Comparison of ENCODE assay signal across 9 mouse cellular contexts in the genomic region with DNA sequence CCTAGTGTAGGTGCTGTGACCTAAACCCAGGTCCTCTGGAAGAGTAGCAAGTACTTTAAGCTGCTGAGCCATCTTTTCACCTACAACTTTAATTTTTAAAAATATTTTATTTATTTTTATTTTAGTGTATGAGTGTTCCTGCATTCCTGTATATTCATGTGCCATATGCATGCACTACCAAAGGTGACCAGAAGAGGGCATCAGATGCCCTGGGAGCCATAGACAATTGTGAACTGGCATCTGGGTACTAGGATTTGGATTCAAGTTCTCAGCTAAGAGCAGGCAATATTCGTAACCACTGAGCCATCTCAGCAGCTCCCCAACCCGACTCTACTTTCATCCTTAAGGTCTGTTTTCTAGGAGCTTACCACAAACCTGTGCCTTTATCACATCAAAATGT. TPM values are rescaled to one million over a fixed set of nuclear protein-coding genes. Genes with fewer than 3 reads are reported as not detected.
A peak's percentile ranks its signal among the peaks of the same experiment; 100 is the strongest.
DNase-seq lines count a peak whose midpoint lies in the region; ATAC-seq and TF ChIP-seq lines count a peak whose summit lies in the region.
"Had no signal": no experiment of that assay in that cellular context is flagged by ENCODE, and none has a peak within 500 bp of the region (broad histone marks: within the 10 kb centered on the region; RNA-seq: fewer than 3 reads in every experiment).

No protein-coding gene starts in this region.

- peaks cover 98% of the 10 kb centered on the region for H3K36me3 ChIP-seq in forebrain, postnatal 0 days (ENCODE audit: insufficient read depth)
- H3K36me3 ChIP-seq in forebrain, embryonic 16.5 days (ENCODE audit: control insufficient read depth, insufficient read depth), result peaks cover 62% of the 10 kb centered on the region
- peaks cover 97% of the 10 kb centered on the region for H3K36me3 ChIP-seq in neural tube, embryonic 15.5 days
- H3K36me3 ChIP-seq in heart, postnatal 0 days (replicated peaks; ENCODE audit: control insufficient read depth, insufficient read depth, low read length), result peaks cover 98% of the 10 kb centered on the region

- WGBS in forebrain, postnatal 0 days, result 83% methylated on average over 2 of the region's 2 CpGs
- 77% methylated on average over 2 of the region's 2 CpGs for whole genome bisulfite sequencing in forebrain, embryonic 16.5 days
- 88% methylated on average over 2 of the region's 2 CpGs for WGBS in neural tube, embryonic 15.5 days
- 71% methylated on average over 2 of the region's 2 CpGs for WGBS in heart, postnatal 0 days

- H3K4me3 ChIP-seq in forebrain, postnatal 0 days (ENCODE audit: low read depth, low read length), result no peak overlapping the region
- no peak overlapping the region for H3K4me3 ChIP-seq in forebrain, embryonic 16.5 days (replicated peaks; ENCODE audit: low read length)
- no peak overlapping the region for H3K4me3 ChIP-seq in neural tube, embryonic 15.5 days (replicated peaks)
- H3K4me3 ChIP-seq in heart, postnatal 0 days (ENCODE audit: low read depth, low read length), result no peak overlapping the region
- H3K4me3 ChIP-seq: limb, embryonic 12.5 days had no signal

- H3K9me3 ChIP-seq in forebrain, postnatal 0 days (ENCODE audit: low read length), result no peaks in the 10 kb centered on the region
- no peaks in the 10 kb centered on the region for H3K9me3 ChIP-seq in forebrain, embryonic 16.5 days (ENCODE audit: control insufficient read depth, low read length)
- no peaks in the 10 kb centered on the region for H3K9me3 ChIP-seq in neural tube, embryonic 15.5 days (replicated peaks)
- no peaks in the 10 kb centered on the region for H3K9me3 ChIP-seq in heart, postnatal 0 days (replicated peaks; ENCODE audit: control insufficient read depth, low read length)
- H3K9me3 ChIP-seq: limb, embryonic 12.5 days had no signal

- no peaks in the 10 kb centered on the region for H3K27me3 ChIP-seq in forebrain, postnatal 0 days (ENCODE audit: insufficient read depth, low read length)
- H3K27me3 ChIP-seq in forebrain, embryonic 16.5 days (replicated peaks; ENCODE audit: control insufficient read depth, insufficient read depth, low read length), result no peaks in the 10 kb centered on the region
- H3K27me3 ChIP-seq in neural tube, embryonic 15.5 days (replicated peaks), result no peaks in the 10 kb centered on the region
- no peaks in the 10 kb centered on the region for H3K27me3 ChIP-seq in heart, postnatal 0 days (ENCODE audit: control insufficient read depth, insufficient read depth, low read length)
- H3K27me3 ChIP-seq: limb, embryonic 12.5 days had no signal

- peak; percentile 63 for DNase-seq in forebrain, postnatal 0 days
- DNase-seq in neural tube, embryonic 10.5 days (ENCODE audit: extremely low spot score, low spot score), result peak; percentile 53
- DNase-seq in c-Kit-positive CD71-negative TER-119-negative erythroid progenitor cells, embryonic 14.5 days (ENCODE audit: low read depth), result peak; percentile 44
- DNase-seq in heart, postnatal 0 days (ENCODE audit: low spot score), result peak; percentile 14
- peak; percentile 10 to 16 for DNase-seq in lung, adult 18-20 months
- DNase-seq in spleen, postnatal 4 days (ENCODE audit: low spot score in 2 of 2), result peak; percentile 29 to 77

- ATAC-seq in forebrain, postnatal 0 days, result no peak
- ATAC-seq in forebrain, embryonic 16.5 days, result no peak
- ATAC-seq in neural tube, embryonic 15.5 days (ENCODE audit: low FRiP score), result no peak
- ATAC-seq in heart, postnatal 0 days (ENCODE audit: insufficient read depth, low read depth), result no peak

- TF ChIP-seq EP300 in heart, postnatal 0 days (IDR thresholded peaks at IDR 0.05; ENCODE audit: low read depth), result no peak

- TF ChIP-seq CTCF in forebrain, postnatal 0 days (IDR thresholded peaks at IDR 0.05; ENCODE audit: low read depth), result peak; percentile 78
- peak; percentile 77 for TF ChIP-seq CTCF in heart, postnatal 0 days (IDR thresholded peaks at IDR 0.05; ENCODE audit: low read depth)

- H3K4me2 ChIP-seq in forebrain, postnatal 0 days (ENCODE audit: low read depth), result no peak overlapping the region
- H3K4me2 ChIP-seq in forebrain, embryonic 16.5 days (ENCODE audit: low read length), result no peak overlapping the region
- H3K4me2 ChIP-seq in neural tube, embryonic 15.5 days, result no peak overlapping the region
- no peak overlapping the region for H3K4me2 ChIP-seq in heart, postnatal 0 days (ENCODE audit: low read depth, low read length)
- H3K4me2 ChIP-seq: limb, embryonic 12.5 days had no signal

- H3K27ac ChIP-seq in forebrain, postnatal 0 days (ENCODE audit: low read depth, low read length), result no peak overlapping the region
- no peak overlapping the region for H3K27ac ChIP-seq in forebrain, embryonic 16.5 days (ENCODE audit: low read length)
- no peak overlapping the region for H3K27ac ChIP-seq in neural tube, embryonic 15.5 days (replicated peaks)
- H3K27ac ChIP-seq in heart, postnatal 0 days (ENCODE audit: low read depth), result no peak overlapping the region
- H3K27ac ChIP-seq: limb, embryonic 12.5 days had no signal

- H3K4me1 ChIP-seq in forebrain, postnatal 0 days (ENCODE audit: insufficient read depth), result no peaks in the 10 kb centered on the region
- no peaks in the 10 kb centered on the region for H3K4me1 ChIP-seq in forebrain, embryonic 16.5 days (replicated peaks; ENCODE audit: control insufficient read depth, insufficient read depth, low read length)
- H3K4me1 ChIP-seq in neural tube, embryonic 15.5 days, result no peaks in the 10 kb centered on the region
- no peaks in the 10 kb centered on the region for H3K4me1 ChIP-seq in heart, postnatal 0 days (ENCODE audit: control insufficient read depth, insufficient read depth)
- H3K4me1 ChIP-seq: limb, embryonic 12.5 days had no signal

- H3K9ac ChIP-seq in forebrain, postnatal 0 days, result no peak overlapping the region
- no peak overlapping the region for H3K9ac ChIP-seq in forebrain, embryonic 16.5 days (replicated peaks; ENCODE audit: low read depth, low read length)
- no peak overlapping the region for H3K9ac ChIP-seq in neural tube, embryonic 15.5 days (replicated peaks)
- no peak overlapping the region for H3K9ac ChIP-seq in heart, postnatal 0 days (replicated peaks; ENCODE audit: low read depth, low read length)
- H3K9ac ChIP-seq: limb, embryonic 12.5 days had no signal

RNA-seq across cellular contexts. Expression of a gene that starts 32.7 kb away (rescaled TPM):
- total RNA-seq in forebrain, postnatal 0 days (2014; rRNA removed), result 69.7 and 77.2 TPM in 2 replicates
- polyA plus RNA-seq in forebrain, postnatal 0 days (2015; fragmentation: Nextera tagmentation; extraction: Ambion mirVana), result 14.3 and 19.0 TPM in 2 replicates
- 40.6 and 42.4 TPM in 2 replicates for polyA plus RNA-seq in forebrain, embryonic 16.5 days (2015; fragmentation: Nextera tagmentation; extraction: Ambion mirVana)
- polyA plus RNA-seq in neural tube, embryonic 15.5 days (2015; fragmentation: Nextera tagmentation; extraction: Ambion mirVana), result 23.2 and 24.9 TPM in 2 replicates
- total RNA-seq in heart, postnatal 0 days (2014; rRNA removed; ENCODE audit: low replicate concordance), result 66.6 and 70.8 TPM in 2 replicates
- 14.5 and 14.9 TPM in 2 replicates for polyA plus RNA-seq in heart, postnatal 0 days (2015; fragmentation: Nextera tagmentation; extraction: Ambion mirVana)

RNA-seq across cellular contexts. Expression of a gene that starts 32.8 kb away (rescaled TPM):
- 16.2 and 19.8 TPM in 2 replicates for total RNA-seq in forebrain, postnatal 0 days (2014; rRNA removed)
- 3.5 and 4.6 TPM in 2 replicates for polyA plus RNA-seq in forebrain, postnatal 0 days (2015; fragmentation: Nextera tagmentation; extraction: Ambion mirVana)
- polyA plus RNA-seq in forebrain, embryonic 16.5 days (2015; fragmentation: Nextera tagmentation; extraction: Ambion mirVana), result 9.5 and 10.2 TPM in 2 replicates
- 5.4 and 6.7 TPM in 2 replicates for polyA plus RNA-seq in neural tube, embryonic 15.5 days (2015; fragmentation: Nextera tagmentation; extraction: Ambion mirVana)
- total RNA-seq in heart, postnatal 0 days (2014; rRNA removed; ENCODE audit: low replicate concordance), result 19.1 and 23.9 TPM in 2 replicates
- 3.4 and 4.5 TPM in 2 replicates for polyA plus RNA-seq in heart, postnatal 0 days (2015; fragmentation: Nextera tagmentation; extraction: Ambion mirVana)

Comparison
In these comparisons a context has a peak if more than half of its experiments do, and no peak if none do; other contexts are left out.
1. DNase-seq: peak in every context shown above with its lines; median percentile 63 in forebrain, postnatal 0 days; 53 in neural tube, embryonic 10.5 days; 53 in spleen, postnatal 4 days; 44 in c-Kit-positive CD71-negative TER-119-negative erythroid progenitor cells, embryonic 14.5 days; 14 in heart, postnatal 0 days; 13 in lung, adult 18-20 months.